Mouse (Mus musculus) small intestine, adult 2 months (tissue): ENCODE measurements around the gene Rnf141.

Experiments
- CTCF ChIP-seq: fragments of 200-500 bp; IDR thresholded peaks from 2 replicates; pipeline ENCODE4 v1.5.1; 2012; ENCODE audit warnings: low read depth, mild to moderate bottlenecking, control low read depth, inconsistent platforms, low read length, moderate library complexity, mixed read lengths; ENCODE audit not compliant: insufficient replicate concordance, insufficient read length; ENCODE audit errors: extremely low read depth
- POLR2A ChIP-seq: fragments of 200-500 bp; IDR thresholded peaks from 2 replicates; pipeline ENCODE4 v1.6.1; 2012; ENCODE audit warnings: low read depth, mild to moderate bottlenecking, control low read depth, inconsistent platforms, low read length, moderate library complexity

- TF ChIP-seq CTCF (no peak), POLR2A (no peak)
These were observed 37.6 kb upstream of the Rnf141 start for GRCm38 (mm10) chr7:110881746-110882333.
